Mouse (Mus musculus) thymus, adult 2 months (tissue): ENCODE results near the gene Ripor3. TPM values are rescaled to one million over a fixed set of nuclear protein-coding genes. Genes with fewer than 3 reads are reported as not detected.

ENCODE experiments used
- DNase-seq: peaks from one replicate; pipeline ENCODE4 v3.0.0; 2021
- H3K27ac ChIP-seq: fragments of 200-500 bp; 2 replicates; pipeline ENCODE4 v1.5.1; 2012; ENCODE audit warnings: low read length, control low read depth; ENCODE audit not compliant: control insufficient read depth, insufficient read depth
- H3K27me3 ChIP-seq: fragments of 200-500 bp; 2 replicates; pipeline ENCODE4 v1.6.1; 2012; ENCODE audit warnings: mild to moderate bottlenecking, low read length, moderate library complexity, mixed read lengths; ENCODE audit not compliant: control insufficient read depth, insufficient read depth
- H3K36me3 ChIP-seq: fragments of 200-500 bp; 2 replicates; pipeline ENCODE4 v1.6.1; 2012; ENCODE audit warnings: mild to moderate bottlenecking, low read length, moderate library complexity; ENCODE audit not compliant: control insufficient read depth, insufficient read depth
- H3K4me1 ChIP-seq: fragments of 200-500 bp; replicated peaks from 2 replicates; pipeline ENCODE4 v1.6.1; 2012; ENCODE audit warnings: low read length; ENCODE audit not compliant: control insufficient read depth, insufficient read depth
- H3K4me3 ChIP-seq: fragments of 200-500 bp; 2 replicates; pipeline ENCODE4 v1.5.1; 2012; ENCODE audit warnings: mild to moderate bottlenecking, low read length, control low read depth, moderate library complexity; ENCODE audit not compliant: control insufficient read depth, insufficient read depth
- CTCF ChIP-seq: fragments of 200-500 bp; IDR thresholded peaks from 2 replicates; pipeline ENCODE4 v1.5.1; 2012; ENCODE audit warnings: mild to moderate bottlenecking, control low read depth, low read length, moderate library complexity, borderline replicate concordance; ENCODE audit not compliant: control insufficient read depth, poor library complexity, insufficient read depth; ENCODE audit errors: extremely low read depth
- POLR2A ChIP-seq: fragments of 200-500 bp; IDR thresholded peaks from 2 replicates; pipeline ENCODE4 v1.6.1; 2012; ENCODE audit warnings: mild to moderate bottlenecking, low read length, control low read depth, moderate library complexity; ENCODE audit not compliant: control insufficient read depth, poor library complexity, insufficient read depth; ENCODE audit errors: extremely low read depth
- WGBS: fragments of 180-500 bp; shearing (Covaris S2); methylation state at CpG from one replicate; pipeline ENCODE4 v1.1.7; 2018; 5-methylcytosine and 5-hydroxymethylcytosine counted together
- polyA plus RNA-seq: library from polyadenylated mRNA; depleted of rRNA; stranded (reverse); fragments of >200 nt; gene quantifications from 2 replicates; pipeline ENCODE4 v1.2.3, GENCODE M21; 2012

Ripor3 gene
- polyA plus RNA-seq, 1 experiment = 1.5 TPM

DNA sequence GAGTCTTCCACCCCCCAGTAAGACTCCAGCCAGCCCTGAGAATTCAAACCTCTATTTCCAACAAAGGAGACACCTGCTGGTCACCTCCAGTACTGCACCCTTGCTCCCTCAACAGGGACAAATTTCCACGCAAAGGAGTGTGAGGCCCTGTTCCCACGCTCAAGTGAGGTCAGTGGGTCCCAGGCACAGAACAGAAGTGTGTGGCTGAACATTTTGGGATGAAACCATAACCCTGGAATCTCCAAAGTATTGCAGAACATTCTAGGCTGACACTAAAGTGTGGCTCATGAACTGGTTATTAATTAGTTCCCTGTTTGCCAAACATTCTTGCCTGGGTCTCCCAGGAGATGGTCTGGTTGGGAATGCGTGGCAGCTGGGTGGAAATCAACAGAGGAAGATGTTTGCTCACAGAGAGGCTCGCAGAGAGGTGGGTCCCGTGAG, 6.6 kb upstream of the Ripor3 start:
- peak; percentile 69 for DNase-seq
- H3K27me3 ChIP-seq = no peaks in the 10 kb centered on the region
- H3K4me1 ChIP-seq = no peaks in the 10 kb centered on the region
- TF ChIP-seq POLR2A = no peak
- TF ChIP-seq CTCF = peak; percentile 57; the same call in 1 of the 2 replicates
- no peak overlapping the region for H3K4me3 ChIP-seq
- no peak overlapping the region for H3K27ac ChIP-seq
- WGBS = 39% methylated on average over 5 of the region's 5 CpGs
- H3K36me3 ChIP-seq = no peaks in the 10 kb centered on the region

DNA sequence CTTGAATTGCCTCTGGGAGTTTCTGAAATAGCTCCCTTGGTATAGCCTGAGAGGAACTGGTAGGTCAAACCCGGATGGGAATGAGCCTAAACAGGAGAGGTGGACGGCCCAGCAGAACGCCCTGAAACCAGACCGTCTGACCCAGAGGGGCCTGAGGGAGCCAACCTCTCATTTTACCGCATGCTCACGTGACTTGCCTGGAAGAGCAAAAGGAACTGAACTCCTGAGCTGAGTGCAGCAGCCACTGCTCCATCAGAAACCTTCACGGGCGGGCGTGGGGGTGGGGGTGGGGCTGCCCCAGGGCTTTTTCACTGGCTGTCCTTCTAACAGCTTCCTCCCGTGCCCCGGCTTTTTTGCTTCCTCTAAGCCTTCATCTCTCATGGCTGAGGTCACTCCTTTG, 475 bp upstream of the Ripor3 start:
- no peaks in the 10 kb centered on the region for H3K36me3 ChIP-seq
- no peak overlapping the region for H3K27ac ChIP-seq
- WGBS = 15% methylated on average over 11 of the region's 11 CpGs
- DNase-seq = no peak
- no peak overlapping the region for H3K4me3 ChIP-seq
- TF ChIP-seq POLR2A (no peak), CTCF (no peak)
- no peaks in the 10 kb centered on the region for H3K27me3 ChIP-seq
- H3K4me1 ChIP-seq = no peaks in the 10 kb centered on the region

- no peak for TF ChIP-seq CTCF
- no peak for TF ChIP-seq POLR2A
- 95% methylated on average over 3 of the region's 3 CpGs for WGBS
- Histone ChIP-seq H3K27me3 (no peaks in the 10 kb centered on the region), H3K4me1 (no peaks in the 10 kb centered on the region), H3K4me3 (no peak overlapping the region), H3K27ac (no peak overlapping the region), H3K36me3 (no peaks in the 10 kb centered on the region)
- DNase-seq = no peak
These were observed 2.3 kb downstream of the Ripor3 start for GRCm38 (mm10) chr2:168008132-168008531.

DNA sequence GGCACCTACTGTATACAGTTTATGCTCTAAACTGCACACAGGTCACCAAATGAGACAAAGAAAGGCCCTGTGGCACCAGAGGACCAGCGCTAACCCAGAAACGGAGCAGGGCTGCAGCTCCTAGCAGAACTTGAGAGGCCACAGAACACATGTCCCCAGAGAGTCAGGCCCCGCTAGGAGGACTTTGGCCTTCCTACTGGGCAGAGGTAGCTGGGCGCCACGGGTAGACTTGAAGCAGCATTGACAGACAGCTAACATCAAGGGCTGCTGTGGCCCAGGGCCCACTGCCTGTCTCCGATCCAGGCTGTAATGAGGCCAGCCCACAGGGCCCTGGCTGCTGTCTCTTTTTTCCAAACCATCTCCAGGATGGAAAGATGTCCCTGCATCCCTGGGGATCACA, 3.9 kb downstream of the Ripor3 start:
- WGBS = 98% methylated on average over 6 of the region's 6 CpGs
- Histone ChIP-seq H3K27ac (no peak overlapping the region), H3K4me1 (no peaks in the 10 kb centered on the region), H3K36me3 (no peaks in the 10 kb centered on the region), H3K27me3 (no peaks in the 10 kb centered on the region), H3K4me3 (no peak overlapping the region)
- DNase-seq = no peak
- TF ChIP-seq CTCF (no peak), POLR2A (no peak)

- no peaks in the 10 kb centered on the region for H3K36me3 ChIP-seq
These were observed 4.8 kb downstream of the Ripor3 start for GRCm38 (mm10) chr2:168005616-168006015.

DNA sequence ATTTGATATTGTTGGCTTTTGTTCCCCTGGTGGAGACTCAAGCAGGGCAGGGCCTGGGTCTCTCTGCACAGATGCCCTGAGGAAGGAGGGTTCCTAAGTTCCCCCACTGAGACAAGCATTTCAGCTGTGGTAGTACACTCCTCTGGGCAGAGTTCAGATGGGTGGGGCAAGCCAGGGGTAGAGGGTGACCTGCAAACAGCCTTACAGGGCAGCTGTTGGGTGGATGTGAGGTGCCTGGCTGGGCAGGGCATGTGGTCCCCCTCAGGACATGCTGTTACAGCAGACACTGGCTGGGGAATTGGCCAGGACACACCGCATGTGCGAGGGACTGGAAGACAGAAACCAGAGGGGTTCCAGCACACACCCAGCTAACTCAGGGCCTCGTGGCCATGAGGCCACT, 5.4 kb downstream of the Ripor3 start:
- TF ChIP-seq CTCF = no peak
- no peak for TF ChIP-seq POLR2A

More at GRCm38 (mm10) chr2:168005616-168006015, 4.8 kb downstream of the Ripor3 start:
- H3K27me3 ChIP-seq = no peaks in the 10 kb centered on the region
- no peak overlapping the region for H3K4me3 ChIP-seq
- H3K4me1 ChIP-seq = no peaks in the 10 kb centered on the region
- no peak for DNase-seq
- TF ChIP-seq CTCF = no peak
- no peak for TF ChIP-seq POLR2A
- 69% methylated on average over 3 of the region's 3 CpGs for WGBS
- H3K27ac ChIP-seq = no peak overlapping the region

DNA sequence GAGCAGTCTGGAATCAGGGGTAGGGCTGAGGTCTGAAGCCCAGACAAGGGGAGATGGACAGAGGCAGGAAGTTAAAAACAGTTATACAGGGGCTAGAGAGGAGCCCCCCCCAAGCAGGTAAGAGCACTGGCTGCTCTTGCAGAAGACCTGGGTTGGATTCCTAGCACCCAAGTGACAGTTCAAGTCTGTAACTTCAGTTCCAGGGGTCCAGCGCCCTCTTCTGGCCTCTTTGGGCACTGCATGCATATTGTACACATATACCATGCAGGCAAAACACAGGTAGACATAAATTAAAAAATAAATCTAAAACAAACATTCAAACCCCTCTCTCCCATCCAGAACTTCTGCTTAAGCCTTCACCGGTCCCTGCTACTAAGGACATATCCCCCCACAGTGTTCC, 6.0 kb downstream of the Ripor3 start:
- no peaks in the 10 kb centered on the region for H3K4me1 ChIP-seq
- no peaks in the 10 kb centered on the region for H3K27me3 ChIP-seq
- WGBS = 70% methylated on average over 2 of the region's 2 CpGs
- H3K36me3 ChIP-seq = no peaks in the 10 kb centered on the region
- DNase-seq = no peak
- no peak overlapping the region for H3K4me3 ChIP-seq
- no peak for TF ChIP-seq POLR2A
- 0 out of 2 replicates have a peak, but pooled peaks have one; percentile 57 for TF ChIP-seq CTCF
- H3K27ac ChIP-seq = no peak overlapping the region

More for the DNA sequence above, 5.4 kb downstream of the Ripor3 start:
- H3K4me3 ChIP-seq = no peak overlapping the region
- no peaks in the 10 kb centered on the region for H3K4me1 ChIP-seq
- DNase-seq = no peak
- H3K36me3 ChIP-seq = no peaks in the 10 kb centered on the region
- no peaks in the 10 kb centered on the region for H3K27me3 ChIP-seq
- whole genome bisulfite sequencing = 94% methylated on average over 3 of the region's 3 CpGs
- no peak overlapping the region for H3K27ac ChIP-seq
